Mouse (Mus musculus) stomach, postnatal 0 days (tissue): ENCODE data around the gene A630095N17Rik. TPM values are rescaled to one million over a fixed set of nuclear protein-coding genes. Genes with fewer than 3 reads are reported as not detected.

Experiments used
- ATAC-seq: fragments of 200-750 bp; cut with Nextera tagmentation; 2 replicates; pipeline ENCODE4 v1.8.0; 2017; ENCODE audit not compliant: low FRiP score, low TSS enrichment
- DNase-seq: peaks from one replicate; pipeline ENCODE4 v3.0.0-alpha.2; 2016; ENCODE audit warnings: low spot score
- H3K27ac ChIP-seq: fragments of 300-500 bp; sonication (generic); replicated peaks from 2 replicates; pipeline ENCODE4 v1.5.1; 2014; ENCODE audit warnings: mild to moderate bottlenecking, control low read depth
- H3K27me3 ChIP-seq: fragments of 300-500 bp; sonication (generic); 2 replicates; pipeline ENCODE4 v1.6.1; 2014; ENCODE audit warnings: low read length; ENCODE audit not compliant: control insufficient read depth, insufficient read depth
- H3K36me3 ChIP-seq: fragments of 300-500 bp; sonication (generic); 2 replicates; pipeline ENCODE4 v1.6.1; 2014; ENCODE audit warnings: low read length, mixed read lengths; ENCODE audit not compliant: control insufficient read depth, insufficient read depth
- H3K4me1 ChIP-seq: fragments of 300-500 bp; sonication (generic); replicated peaks from 2 replicates; pipeline ENCODE4 v1.6.1; 2014; ENCODE audit warnings: antibody characterized with exemption; ENCODE audit not compliant: control insufficient read depth, insufficient read depth
- H3K4me2 ChIP-seq: fragments of 300-500 bp; sonication (generic); replicated peaks from 2 replicates; pipeline ENCODE4 v1.6.1; 2014; ENCODE audit warnings: low read depth, mild to moderate bottlenecking, control low read depth, moderate library complexity
- H3K4me3 ChIP-seq: fragments of 300-500 bp; sonication (generic); 2 replicates; pipeline ENCODE4 v1.5.1; 2014; ENCODE audit warnings: low read depth, low read length, control low read depth
- H3K9ac ChIP-seq: fragments of 300-500 bp; sonication (generic); 2 replicates; pipeline ENCODE4 v1.6.1; 2014; ENCODE audit warnings: mild to moderate bottlenecking, low read length, control low read depth, mixed read lengths
- H3K9me3 ChIP-seq: fragments of 300-500 bp; sonication (generic); 2 replicates; pipeline ENCODE4 v1.6.1; 2016; ENCODE audit warnings: low read length; ENCODE audit not compliant: control insufficient read depth
- CTCF ChIP-seq: IDR thresholded peaks from 2 replicates; pipeline ENCODE4 v1.5.1; 2016; ENCODE audit warnings: antibody characterized with exemption, low read depth, mild to moderate bottlenecking, moderate library complexity
- EP300 ChIP-seq: optimal IDR thresholded peaks from 2 replicates; pipeline ENCODE3; 2016; ENCODE audit warnings: antibody characterized with exemption
- WGBS: fragments of 180-500 bp; shearing (Covaris S2); extraction: QIAGEN DNeasy Blood & Tissue Kit; methylation state at CpG from one replicate; pipeline ENCODE4 v1.1.7; 2014; 5-methylcytosine and 5-hydroxymethylcytosine counted together
- polyA plus RNA-seq: library from polyadenylated mRNA; unstranded; fragments of >200 nt; fragmentation: Nextera tagmentation; extraction: Ambion mirVana; gene quantifications from 2 replicates; pipeline ENCODE4 v1.2.1, GENCODE M21; 2015

Gene A630095N17Rik
- polyA plus RNA-seq, 1 experiment from 2014 or later = 0.25 TPM

- no peak for ATAC-seq
- H3K4me1 ChIP-seq = no peaks in the 10 kb centered on the region
- DNase-seq = no peak
- H3K4me3 ChIP-seq = no peak overlapping the region
- H3K36me3 ChIP-seq = no peaks in the 10 kb centered on the region
- no peaks in the 10 kb centered on the region for H3K9me3 ChIP-seq
- no peak overlapping the region for H3K4me2 ChIP-seq
- no peak overlapping the region for H3K27ac ChIP-seq
- no peak for TF ChIP-seq EP300
- TF ChIP-seq CTCF = no peak
- H3K9ac ChIP-seq = no peak overlapping the region
- peaks cover 17% of the 10 kb centered on the region; the same call in 1 of the 2 replicates for H3K27me3 ChIP-seq
Observed at GRCm38 (mm10) chr1:75261278-75261677, 29.4 kb upstream of the A630095N17Rik start.

DNA sequence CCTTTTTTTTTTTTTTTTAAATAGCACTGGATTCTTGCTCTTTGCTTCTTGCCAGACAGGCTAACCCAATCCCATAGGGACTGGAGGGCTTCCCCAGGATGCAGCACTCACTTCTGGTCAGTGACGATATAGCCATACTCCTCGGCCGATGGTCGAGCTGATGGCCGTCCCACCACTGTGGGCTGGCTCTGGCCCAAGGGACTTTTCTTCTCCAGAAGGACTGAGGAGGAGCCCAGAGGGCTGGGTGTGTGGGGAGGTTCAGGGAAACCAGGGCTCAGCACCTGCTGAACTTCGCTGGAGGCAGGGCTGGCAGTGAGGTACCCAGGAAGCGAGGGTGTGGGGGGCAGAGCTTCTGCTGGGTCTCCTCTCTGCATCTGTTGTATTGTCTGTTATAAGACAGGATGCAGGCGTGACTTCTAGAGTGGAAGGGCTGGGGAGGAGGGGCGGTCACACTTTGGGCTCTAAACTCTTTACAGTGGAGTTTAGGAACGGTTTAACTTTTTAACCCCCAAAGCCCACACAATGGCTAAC lies 23.7 kb upstream of the A630095N17Rik start:
- H3K9me3 ChIP-seq = no peaks in the 10 kb centered on the region
- H3K4me2 ChIP-seq = no peak overlapping the region
- H3K4me3 ChIP-seq = no peak overlapping the region
- no peak for ATAC-seq
- no peak for DNase-seq
- no peak overlapping the region for H3K27ac ChIP-seq
- H3K36me3 ChIP-seq = no peaks in the 10 kb centered on the region
- 0 out of 2 replicates have a peak, but pooled peaks cover 2% of the 10 kb centered on the region for H3K4me1 ChIP-seq
- TF ChIP-seq EP300 (no peak), CTCF (no peak)
- no peaks in the 10 kb centered on the region for H3K27me3 ChIP-seq
- H3K9ac ChIP-seq = no peak overlapping the region
- 55% methylated on average over 10 of the region's 10 CpGs for WGBS

- TF ChIP-seq CTCF (no peak), EP300 (no peak)
- Histone ChIP-seq H3K9me3 (no peaks in the 10 kb centered on the region), H3K4me3 (no peak overlapping the region), H3K27me3 (no peaks in the 10 kb centered on the region), H3K27ac (no peak overlapping the region), H3K4me2 (no peak overlapping the region), H3K36me3 (no peaks in the 10 kb centered on the region), H3K4me1 (0 out of 2 replicates have a peak, but pooled peaks cover 2% of the 10 kb centered on the region), H3K9ac (no peak overlapping the region)
- WGBS = 71% methylated on average over 8 of the region's 8 CpGs
- DNase-seq (no peak), ATAC-seq (no peak)
Observed at GRCm38 (mm10) chr1:75254625-75255013, 22.7 kb upstream of the A630095N17Rik start.

DNA sequence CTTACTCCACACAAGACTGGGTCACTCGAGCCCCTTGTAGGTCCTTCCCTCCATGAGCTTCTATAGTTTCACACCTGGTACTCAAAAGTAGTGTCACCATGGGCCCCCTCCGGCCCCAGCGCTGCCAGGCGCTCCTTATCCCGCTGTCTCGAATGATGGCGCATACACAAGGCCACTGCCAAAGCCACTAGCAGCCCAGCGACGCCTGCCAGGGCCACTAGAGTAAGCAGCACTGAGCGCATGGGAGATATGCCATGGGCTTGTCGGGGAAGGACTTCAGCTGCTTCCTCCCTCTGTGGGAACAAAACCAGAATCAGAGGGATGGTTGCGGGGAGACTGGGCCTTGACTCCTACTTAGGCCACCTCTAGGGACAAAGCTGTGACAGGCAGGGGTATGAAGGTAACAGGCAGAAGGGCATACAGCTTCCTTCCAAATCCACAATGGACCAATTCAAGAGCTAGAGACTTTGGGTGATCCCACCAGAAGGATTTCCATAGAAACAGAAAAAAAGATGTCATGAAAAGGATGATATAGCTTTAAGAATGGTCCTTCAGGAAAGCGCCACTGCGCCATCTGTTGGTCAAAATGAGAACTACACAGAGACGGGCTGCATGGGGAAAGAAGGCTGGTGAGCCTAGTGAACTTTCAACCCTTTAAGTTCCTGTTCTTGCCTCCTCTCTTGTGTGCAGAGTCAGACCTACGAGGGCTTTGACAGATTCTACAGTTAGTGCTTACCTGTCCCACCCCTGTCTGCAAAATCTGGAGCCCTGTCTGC lies 22.1 kb upstream of the A630095N17Rik start:
- DNase-seq (peak; percentile 84), ATAC-seq (no peak; the same call in 1 of the 2 replicates)
- WGBS = 61% methylated on average over 16 of the region's 16 CpGs

DNA sequence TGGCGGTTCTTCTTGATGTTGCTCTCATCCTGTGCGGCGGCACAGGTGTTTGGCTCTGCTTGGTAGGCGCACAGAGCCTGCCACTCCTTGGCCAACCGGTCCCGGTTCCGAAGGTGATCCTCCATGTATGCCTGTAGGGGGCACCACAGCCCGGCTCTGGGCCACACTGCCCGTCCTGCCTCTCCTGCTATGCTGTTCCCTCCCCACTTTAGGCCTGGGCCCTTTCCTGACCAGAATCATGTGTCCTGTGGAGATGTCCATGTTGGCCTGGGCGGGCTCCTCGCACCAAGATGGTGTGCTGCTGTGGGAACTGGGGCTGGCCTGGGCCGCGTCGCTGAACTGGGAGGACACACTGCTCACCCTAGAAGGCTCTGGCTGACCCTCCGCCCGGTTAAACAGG lies 21.1 kb upstream of the A630095N17Rik start:
- H3K9me3 ChIP-seq = no peaks in the 10 kb centered on the region
- WGBS = 78% methylated on average over 16 of the region's 16 CpGs

More for the DNA sequence above, 22.1 kb upstream of the A630095N17Rik start:
- TF ChIP-seq CTCF = peak; percentile 93
- no peak for TF ChIP-seq EP300
- H3K27ac ChIP-seq = no peak overlapping the region
- no peaks in the 10 kb centered on the region for H3K27me3 ChIP-seq
- no peaks in the 10 kb centered on the region for H3K36me3 ChIP-seq
- no peak overlapping the region for H3K4me2 ChIP-seq
- H3K4me1 ChIP-seq = 0 out of 2 replicates have a peak, but pooled peaks cover 2% of the 10 kb centered on the region
- H3K9me3 ChIP-seq = no peaks in the 10 kb centered on the region
- no peak overlapping the region for H3K9ac ChIP-seq
- H3K4me3 ChIP-seq = no peak overlapping the region

DNA sequence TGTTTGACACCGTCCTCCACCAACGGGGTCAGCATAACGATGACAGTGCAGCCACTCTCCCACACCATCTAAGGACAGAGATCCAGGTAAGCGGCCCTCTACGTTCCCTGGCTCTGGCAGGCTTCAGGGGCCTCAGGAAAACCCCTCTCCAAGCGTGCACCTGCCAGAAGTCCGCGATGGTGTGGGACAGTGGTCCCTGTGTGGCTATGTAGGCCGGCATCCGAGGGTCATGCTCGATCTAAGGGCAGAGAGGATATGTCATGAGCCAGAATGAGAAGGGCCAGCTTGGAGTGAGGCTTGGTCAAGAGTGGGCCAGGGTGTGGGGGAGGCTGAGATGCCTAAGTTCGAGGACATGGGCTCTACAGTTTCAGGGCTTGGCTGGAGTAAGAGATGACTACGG lies 20.4 kb upstream of the A630095N17Rik start:
- no peaks in the 10 kb centered on the region for H3K27me3 ChIP-seq
- no peak overlapping the region for H3K4me2 ChIP-seq
- no peaks in the 10 kb centered on the region for H3K9me3 ChIP-seq
- H3K27ac ChIP-seq = no peak overlapping the region
- H3K9ac ChIP-seq = no peak overlapping the region
- H3K4me3 ChIP-seq = no peak overlapping the region
- WGBS = 69% methylated on average over 13 of the region's 13 CpGs
- ATAC-seq (no peak), DNase-seq (no peak)
- H3K4me1 ChIP-seq = peaks cover 8% of the 10 kb centered on the region; the same call in 1 of the 2 replicates
- TF ChIP-seq CTCF = no peak
- no peak for TF ChIP-seq EP300
- H3K36me3 ChIP-seq = no peaks in the 10 kb centered on the region

More for the DNA sequence above, 21.1 kb upstream of the A630095N17Rik start:
- DNase-seq = no peak
- H3K36me3 ChIP-seq = no peaks in the 10 kb centered on the region
- H3K4me3 ChIP-seq = no peak overlapping the region
- H3K4me1 ChIP-seq = peaks cover 4% of the 10 kb centered on the region; the same call in 1 of the 2 replicates
- no peaks in the 10 kb centered on the region for H3K27me3 ChIP-seq
- no peak overlapping the region for H3K4me2 ChIP-seq
- no peak for ATAC-seq
- TF ChIP-seq EP300 (no peak), CTCF (peak; percentile 28; the same call in 1 of the 2 replicates)
- no peak overlapping the region for H3K27ac ChIP-seq
- H3K9ac ChIP-seq = no peak overlapping the region
